Mouse (Mus musculus): ENCODE measurements at regions not wholly inside any gene's neighbourhood (a gene's known extent, or its start where the extent isn't known, plus 50 kb on each side); places are given as distances from the start of the nearest gene placed in this dataset.

GRCm38 (mm10) chr12:52622398-52622797, 76.8 kb upstream of the Akap6 start:
- no peak for DNase-seq (ENCODE audit: inconsistent age in 2 of 2, low spot score in 1 of 2)

DNA sequence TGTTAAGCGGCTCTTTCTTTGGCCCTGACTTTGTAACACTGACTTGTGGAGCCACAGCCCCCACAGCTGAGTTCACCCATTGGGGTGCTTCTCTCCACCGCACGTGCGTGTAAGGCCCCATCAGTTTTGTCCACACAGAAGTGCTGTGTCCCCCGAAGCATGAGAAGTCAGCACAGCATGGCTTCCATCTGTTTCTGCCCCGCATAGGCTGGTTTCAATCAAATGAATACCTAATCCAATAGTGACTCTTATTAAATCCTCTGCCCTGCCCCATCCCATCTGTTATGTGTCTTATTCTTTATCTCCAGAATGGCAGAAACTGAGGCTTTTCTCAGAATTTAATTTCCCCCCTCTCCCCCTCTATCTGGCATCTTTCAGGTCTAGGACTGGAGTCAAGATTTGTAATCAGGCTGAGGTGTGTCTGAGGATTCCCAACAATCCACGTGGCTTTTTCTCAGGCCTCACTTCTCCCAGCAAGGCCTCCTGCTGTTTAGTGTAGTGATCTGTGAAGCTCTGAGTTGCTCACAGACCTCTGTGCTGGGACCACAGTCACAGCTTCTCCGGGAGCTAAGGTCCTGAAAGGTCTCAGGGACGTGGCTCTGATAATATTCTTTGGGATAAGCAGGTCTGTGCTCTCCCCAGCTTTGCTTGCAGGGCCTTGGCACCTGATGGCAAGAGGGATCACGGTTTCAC, 75.6 kb upstream of the Akap6 start:
- DNase-seq (ENCODE audit: inconsistent age in 2 of 2, low spot score in 1 of 2), result no peak

DNA sequence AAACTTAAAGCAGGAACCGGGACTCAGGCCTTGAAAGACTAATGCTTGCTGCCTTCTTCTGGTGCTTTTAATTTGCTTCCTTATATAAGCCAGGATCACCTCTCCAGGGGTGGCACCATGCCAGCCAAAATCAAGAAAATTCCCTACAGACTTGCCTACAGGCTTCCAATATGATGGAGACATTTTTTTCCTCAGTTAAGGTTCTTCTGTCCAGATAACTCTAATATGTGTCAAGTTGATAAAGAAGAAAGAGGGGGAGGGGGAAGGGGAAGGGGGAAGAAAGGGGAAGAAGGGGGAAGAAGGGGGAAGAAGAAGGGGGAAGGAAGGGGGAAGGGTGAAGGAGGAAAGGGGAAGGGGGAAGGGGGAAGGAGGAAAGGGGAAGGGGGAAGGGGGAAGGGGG, 74.3 kb upstream of the Akap6 start:
- no peak for DNase-seq (ENCODE audit: inconsistent age in 2 of 2, low spot score in 1 of 2)

DNA sequence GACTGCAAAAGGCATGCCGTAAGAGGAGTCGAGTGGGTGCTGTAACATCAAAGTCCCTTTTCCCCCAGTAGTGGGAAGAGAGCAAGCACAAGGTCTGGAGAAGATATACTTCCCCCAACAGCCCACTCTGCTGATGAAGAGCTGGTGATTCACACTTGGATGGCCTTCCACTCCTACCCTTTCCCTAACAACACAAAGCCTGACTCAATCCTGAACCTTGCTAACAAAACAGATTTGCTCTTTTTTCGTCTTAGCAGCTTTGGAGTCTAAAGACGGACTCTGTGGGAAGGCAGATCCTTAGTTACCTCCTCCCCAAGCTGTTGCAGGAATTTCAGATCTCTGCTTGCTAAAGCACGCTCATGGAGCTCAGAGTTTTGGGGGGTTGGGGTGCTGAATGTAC, 70.4 kb upstream of the Akap6 start:
- DNase-seq (ENCODE audit: inconsistent age in 2 of 2, low spot score in 1 of 2), result peak; percentile 43 to 88

DNA sequence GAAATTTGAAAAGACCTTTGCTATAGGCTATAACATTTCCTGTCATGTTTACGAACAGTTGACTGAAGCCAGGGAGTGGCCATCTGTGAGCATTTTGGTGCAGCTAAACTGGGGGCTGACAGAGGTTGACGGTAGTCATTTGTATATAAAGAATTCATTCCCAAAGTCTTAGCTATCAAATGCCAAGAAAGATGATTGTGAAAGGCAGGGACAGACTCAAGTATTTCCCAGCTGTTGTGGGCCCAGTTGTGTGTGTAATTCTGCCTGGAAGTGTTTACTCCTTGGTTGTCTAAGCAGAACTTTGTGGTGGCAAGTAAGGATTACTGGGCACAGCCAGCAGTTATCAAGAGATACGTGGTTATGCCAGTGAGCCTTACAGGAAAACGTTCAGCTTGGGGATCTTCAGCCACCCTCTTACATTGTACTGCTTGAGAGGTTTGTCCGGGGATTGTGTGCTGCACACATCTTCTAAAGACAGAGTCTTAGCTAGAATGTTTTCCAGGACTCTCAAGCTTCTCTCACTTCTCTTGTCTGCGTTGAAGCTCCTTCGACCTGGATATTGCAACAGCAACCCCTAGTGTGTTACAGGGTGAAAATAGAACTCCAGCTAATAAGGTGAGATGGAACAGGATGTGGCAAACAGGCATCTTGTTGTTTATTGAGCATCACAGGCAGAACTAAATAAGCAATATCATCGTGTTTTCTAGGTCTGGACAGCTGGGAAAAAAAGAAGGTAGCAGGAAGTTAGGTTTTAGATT, 63.9 kb upstream of the Akap6 start:
- peak in 1 of 2 experiments; percentile 56 for DNase-seq (ENCODE audit: inconsistent age in 2 of 2, low spot score in 1 of 2)

DNA sequence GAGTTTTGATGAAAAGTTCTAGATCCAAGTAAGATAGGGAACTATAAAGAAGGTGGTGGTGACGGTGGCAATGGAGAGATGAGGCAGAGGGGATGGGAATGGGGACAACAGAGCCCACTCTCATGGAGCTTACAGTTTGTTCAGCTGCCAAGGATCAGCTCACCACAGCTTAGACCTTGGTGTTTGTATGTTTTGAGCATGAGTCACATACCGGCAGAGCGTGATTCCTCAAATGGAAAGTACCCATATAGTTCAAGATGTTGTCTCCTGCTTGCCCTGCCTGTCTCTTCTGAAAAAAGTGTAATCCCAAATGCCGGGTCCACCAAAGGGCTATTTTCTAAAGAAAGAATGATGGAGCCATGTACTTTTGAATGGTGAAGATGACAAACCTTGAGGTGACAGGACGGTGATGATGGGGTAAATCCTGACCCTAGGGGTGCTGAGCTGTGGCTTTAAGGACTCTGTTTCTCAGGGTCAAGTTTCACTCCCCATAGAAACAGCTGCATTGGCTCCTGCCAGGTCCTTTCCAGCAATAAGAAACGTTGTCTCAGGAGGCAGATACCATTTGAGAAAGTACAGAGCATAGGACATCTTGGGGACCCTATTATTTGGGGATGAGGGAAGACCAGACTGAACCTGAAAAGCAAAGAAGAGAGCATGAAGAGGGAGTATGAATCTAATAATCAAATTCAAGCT, 62.8 kb upstream of the Akap6 start:
- DNase-seq (ENCODE audit: inconsistent age in 2 of 2, low spot score in 1 of 2), result peak; percentile 51 to 77

DNA sequence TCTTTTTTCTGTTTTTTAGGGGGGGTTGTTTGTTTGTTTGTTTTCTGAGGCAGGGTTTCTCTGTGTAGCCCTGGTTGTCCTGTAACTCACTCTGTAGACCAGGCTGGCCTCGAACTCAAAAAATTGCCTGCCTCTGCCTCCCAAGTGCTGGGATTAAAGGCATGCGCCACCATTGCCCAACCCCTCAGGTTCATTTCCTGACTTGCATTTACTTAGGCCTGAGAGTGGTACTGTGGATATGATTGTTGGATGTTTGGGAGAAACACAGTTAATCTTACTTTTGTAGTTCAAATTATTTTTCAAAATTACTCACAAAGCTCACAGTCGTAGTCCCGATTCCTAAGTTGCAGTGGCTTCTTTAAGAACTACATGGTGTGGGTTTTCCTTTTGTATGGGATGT, 62.3 kb upstream of the Akap6 start:
- DNase-seq (ENCODE audit: inconsistent age in 2 of 2, low spot score in 1 of 2), result no peak

DNA sequence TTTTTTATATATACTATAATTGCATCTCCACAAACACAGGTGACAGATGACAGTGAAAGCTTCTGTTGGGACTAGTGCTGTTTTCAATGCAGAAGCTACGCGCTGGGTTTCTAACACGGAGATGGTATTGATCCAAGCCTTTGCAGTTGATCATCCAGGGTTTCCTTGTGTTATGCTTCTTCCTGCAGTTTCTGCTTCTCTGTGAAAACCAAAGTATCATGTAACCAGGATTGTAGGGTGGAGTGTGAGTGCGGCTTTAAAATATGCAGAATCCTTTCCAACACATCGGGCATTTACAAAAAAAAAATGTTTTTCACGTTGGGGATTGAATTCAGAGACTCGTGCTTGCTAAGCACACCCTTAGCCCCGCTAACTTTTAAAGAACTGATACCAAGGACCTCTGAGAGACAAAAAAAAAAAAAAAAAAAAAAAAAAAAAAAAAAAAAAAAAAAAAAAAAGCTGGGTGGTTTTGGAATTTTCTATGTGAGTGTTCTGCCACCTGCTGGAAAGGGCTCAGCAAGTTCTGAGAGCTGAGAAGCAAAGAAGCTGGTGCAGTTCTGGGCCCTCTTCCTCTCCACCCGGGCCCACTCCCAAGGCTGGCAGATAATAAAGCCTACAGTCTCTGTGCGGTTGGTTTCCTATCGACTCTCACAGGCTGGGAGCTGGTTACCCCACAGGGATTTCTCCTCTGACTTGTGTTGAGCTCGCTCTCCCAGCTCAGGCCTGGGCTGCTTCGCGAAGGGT, 61.5 kb upstream of the Akap6 start:
- DNase-seq (ENCODE audit: inconsistent age in 2 of 2, low spot score in 1 of 2), result peak; percentile 44 to 80

GRCm38 (mm10) chr12:52638461-52638860, 60.7 kb upstream of the Akap6 start:
- no peak for DNase-seq (ENCODE audit: inconsistent age in 2 of 2, low spot score in 1 of 2)

GRCm38 (mm10) chr12:52644059-52644458, 55.1 kb upstream of the Akap6 start:
- no peak for DNase-seq (ENCODE audit: inconsistent age in 2 of 2, low spot score in 1 of 2)

All from adrenal gland, adult (tissue).